In the genomic region with DNA sequence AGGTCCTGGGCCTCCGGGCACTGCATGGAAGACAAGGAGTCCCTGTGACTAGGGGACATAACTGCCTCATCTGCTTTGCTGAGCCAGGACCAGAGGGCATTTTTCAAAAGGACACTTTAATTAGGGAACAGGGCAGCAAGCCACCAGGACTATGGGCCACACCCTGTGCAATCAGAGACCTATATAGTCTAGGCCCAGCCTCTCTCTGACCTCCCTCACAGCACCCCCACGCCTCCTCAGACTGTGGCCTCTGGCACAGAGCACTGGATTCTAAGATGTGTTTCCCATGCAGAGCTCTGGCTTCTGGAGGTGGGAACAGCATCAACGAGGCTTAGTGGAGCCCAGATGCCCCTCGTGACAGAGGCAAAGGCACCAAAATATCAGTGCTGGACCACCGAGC, we compare ENCODE assay signal across 21 mouse cellular contexts. TPM values are rescaled to one million over a fixed set of nuclear protein-coding genes. Genes with fewer than 3 reads are reported as not detected.
DNase-seq lines count a peak whose midpoint lies in the region; ATAC-seq and TF ChIP-seq lines count a peak whose summit lies in the region.
"Had no signal": no experiment of that assay in that cellular context is flagged by ENCODE, and none has a peak within 500 bp of the region (broad histone marks: within the 10 kb centered on the region; RNA-seq: fewer than 3 reads in every experiment).

No protein-coding gene starts in this region.

- H3K4me2 ChIP-seq in heart, postnatal 0 days (ENCODE audit: low read depth, low read length): no peak overlapping the region
- H3K4me2 ChIP-seq in limb, embryonic 12.5 days: no peak overlapping the region
- H3K4me2 ChIP-seq: liver, embryonic 13.5 days; lung, embryonic 15.5 days; midbrain, embryonic 12.5 days; neural tube, embryonic 15.5 days had no signal

- intact Hi-C loops in gastrocnemius, adult 2 months (cut with DNase I): no loop called here
- intact Hi-C loops in gastrocnemius, postnatal 14 days (cut with DNase I; ENCODE audit: low total_unique reads): no loop called here

- 52% methylated on average over 5 of the region's 5 CpGs for WGBS in heart, postnatal 0 days
- 32% methylated on average over 5 of the region's 5 CpGs for WGBS in limb, embryonic 12.5 days

- no peaks in the 10 kb centered on the region for H3K9me3 ChIP-seq in heart, postnatal 0 days (replicated peaks; ENCODE audit: control insufficient read depth, low read length)
- H3K9me3 ChIP-seq in limb, embryonic 12.5 days: no peaks in the 10 kb centered on the region
- H3K9me3 ChIP-seq: liver, embryonic 13.5 days; lung, embryonic 15.5 days; midbrain, embryonic 12.5 days; neural tube, embryonic 15.5 days had no signal

- TF ChIP-seq EP300 in heart, postnatal 0 days (IDR thresholded peaks at IDR 0.05; ENCODE audit: low read depth): no peak

- no peak for DNase-seq in gastrocnemius, adult 2 months
- no peak for DNase-seq in gastrocnemius, postnatal 14 days
- DNase-seq in heart, postnatal 0 days (ENCODE audit: low spot score): no peak
- no peak for DNase-seq in heart, adult 8-10 months (ENCODE audit: low spot score)
- no peak for DNase-seq in adrenal gland, postnatal 4 days (ENCODE audit: low spot score in 2 of 2)
- no peak for DNase-seq in embryo, embryonic 10 days (ENCODE audit: low spot score)
- DNase-seq: adrenal gland, adult 2 months; cerebellum, adult 11 months; cerebellum, postnatal 36 days; gastrocnemius, postnatal 36 days; layer of hippocampus, postnatal 36 days; liver, embryonic 13.5 days; right cerebral cortex, postnatal 4 days; thymus, postnatal 36 days had no signal

- H3K27ac ChIP-seq in gastrocnemius, adult 2 months: peak overlapping the region; percentile 43; the same call in 1 of the 2 replicates
- H3K27ac ChIP-seq in heart, postnatal 0 days (ENCODE audit: low read depth): peak overlapping the region; percentile 26
- H3K27ac ChIP-seq in brown adipose tissue, adult 24 weeks (replicated peaks; ENCODE audit: low read depth, low read length): peak overlapping the region; percentile 28
- H3K27ac ChIP-seq in limb, embryonic 12.5 days: peak overlapping the region; percentile 95
- H3K27ac ChIP-seq: hindbrain, postnatal 0 days; liver, embryonic 13.5 days; lung, embryonic 15.5 days; macrophage; midbrain, embryonic 12.5 days; neural tube, embryonic 15.5 days had no signal

- no peak overlapping the region for H3K9ac ChIP-seq in heart, postnatal 0 days (replicated peaks; ENCODE audit: low read depth, low read length)
- H3K9ac ChIP-seq in limb, embryonic 12.5 days (replicated peaks): no peak overlapping the region
- H3K9ac ChIP-seq: liver, embryonic 13.5 days; lung, embryonic 15.5 days; midbrain, embryonic 12.5 days; neural tube, embryonic 15.5 days had no signal

- ATAC-seq in heart, postnatal 0 days (ENCODE audit: insufficient read depth, low read depth): no peak
- no peak for ATAC-seq in limb, embryonic 12.5 days (ENCODE audit: insufficient number of reproducible peaks, insufficient read depth, low FRiP score, low TSS enrichment, low read depth)
- ATAC-seq: hindbrain, postnatal 0 days had no signal

- H3K36me3 ChIP-seq in heart, postnatal 0 days (replicated peaks; ENCODE audit: control insufficient read depth, insufficient read depth, low read length): no peaks in the 10 kb centered on the region
- H3K36me3 ChIP-seq in limb, embryonic 12.5 days: no peaks in the 10 kb centered on the region
- H3K36me3 ChIP-seq: liver, embryonic 13.5 days; lung, embryonic 15.5 days; midbrain, embryonic 12.5 days; neural tube, embryonic 15.5 days had no signal

- H3K4me3 ChIP-seq in gastrocnemius, adult 2 months: no peak overlapping the region
- no peak overlapping the region for H3K4me3 ChIP-seq in heart, postnatal 0 days (ENCODE audit: low read depth, low read length)
- H3K4me3 ChIP-seq in brown adipose tissue, adult 24 weeks (ENCODE audit: insufficient read depth, low read depth, low read length): no peak overlapping the region
- no peak overlapping the region for H3K4me3 ChIP-seq in limb, embryonic 12.5 days (replicated peaks)
- H3K4me3 ChIP-seq: liver, embryonic 13.5 days; lung, embryonic 15.5 days; midbrain, embryonic 12.5 days; neural tube, embryonic 15.5 days had no signal

- no peaks in the 10 kb centered on the region for H3K27me3 ChIP-seq in heart, postnatal 0 days (ENCODE audit: control insufficient read depth, insufficient read depth, low read length)
- H3K27me3 ChIP-seq in limb, embryonic 12.5 days: no peaks in the 10 kb centered on the region
- H3K27me3 ChIP-seq: lung, embryonic 15.5 days had no signal

- no peak for TF ChIP-seq CTCF in gastrocnemius, adult 2 months (IDR thresholded peaks at IDR 0.05)
- no peak for TF ChIP-seq CTCF in heart, postnatal 0 days (IDR thresholded peaks at IDR 0.05; ENCODE audit: low read depth)

- H3K4me1 ChIP-seq in heart, postnatal 0 days (ENCODE audit: control insufficient read depth, insufficient read depth): peaks cover 22% of the 10 kb centered on the region
- peaks cover 49% of the 10 kb centered on the region for H3K4me1 ChIP-seq in brown adipose tissue, adult 24 weeks (ENCODE audit: control insufficient read depth, insufficient read depth, insufficient read length, low read length)
- peaks cover 88% of the 10 kb centered on the region for H3K4me1 ChIP-seq in limb, embryonic 12.5 days (replicated peaks)

RNA-seq across cellular contexts. Expression of gene Unc5b, which starts 35.4 kb away (rescaled TPM):
- total RNA-seq in gastrocnemius, adult 2 months (2021): 1 to 10 TPM; 1.4 to 2.9 TPM
- 10 to 100 TPM in 1 of 2 experiments, 1 to 10 TPM in 1; 7.3 to 12.1 TPM for total RNA-seq in gastrocnemius, postnatal 14 days (2021)
- 50.5 and 63.2 TPM in 2 replicates for total RNA-seq in heart, postnatal 0 days (2014; rRNA removed; ENCODE audit: low replicate concordance)
- polyA plus RNA-seq in heart, postnatal 0 days (2015; fragmentation: Nextera tagmentation; extraction: Ambion mirVana): 4.9 and 5.0 TPM in 2 replicates
- 10 to 100 TPM in 3 of 4 experiments, 1 to 10 TPM in 1; 9.6 to 14.5 (median 12.0) TPM for total RNA-seq in heart, adult 8-10 months (2022)
- polyA plus RNA-seq in brown adipose tissue, adult 24 weeks (2012; ENCODE audit: insufficient read depth, insufficient read length, missing spikeins): 1.7 and 2.5 TPM in 2 replicates
- polyA plus RNA-seq in limb, embryonic 12.5 days (2016; fragmentation: Nextera tagmentation; extraction: Ambion mirVana): 12.7 and 13.5 TPM in 2 replicates
- total RNA-seq in adrenal gland, postnatal 4 days (2021): 10 to 100 TPM; 13.3 to 17.6 TPM

RNA-seq across cellular contexts. Expression of gene Slc29a3, which starts 43.4 kb away (rescaled TPM):
- 1 to 10 TPM; 1.4 to 2.7 TPM for total RNA-seq in gastrocnemius, adult 2 months (2021)
- 1 to 10 TPM; 3.8 to 5.4 TPM for total RNA-seq in gastrocnemius, postnatal 14 days (2021)
- total RNA-seq in heart, postnatal 0 days (2014; rRNA removed; ENCODE audit: low replicate concordance): 1.6 and 2.9 TPM in 2 replicates
- polyA plus RNA-seq in heart, postnatal 0 days (2015; fragmentation: Nextera tagmentation; extraction: Ambion mirVana): 3.7 and 4.4 TPM in 2 replicates
- total RNA-seq in heart, adult 8-10 months (2022): 1 to 10 TPM; 3.5 to 4.9 (median 3.8) TPM
- 3.6 and 5.4 TPM in 2 replicates for polyA plus RNA-seq in brown adipose tissue, adult 24 weeks (2012; ENCODE audit: insufficient read depth, insufficient read length, missing spikeins)
- polyA plus RNA-seq in limb, embryonic 12.5 days (2016; fragmentation: Nextera tagmentation; extraction: Ambion mirVana): 9.4 and 9.6 TPM in 2 replicates
- 10 to 100 TPM; 26.7 to 32.3 TPM for total RNA-seq in adrenal gland, postnatal 4 days (2021)

Comparison
In these comparisons a context has a peak if more than half of its experiments do, and no peak if none do; other contexts are left out.
1. H3K27ac ChIP-seq: peak in every context shown above with its lines; median percentile 95 in limb, embryonic 12.5 days; 43 in gastrocnemius, adult 2 months; 28 in brown adipose tissue, adult 24 weeks; 26 in heart, postnatal 0 days.